Mouse (Mus musculus): ENCODE measurements around the gene Ptpn5. TPM values are rescaled to one million over a fixed set of nuclear protein-coding genes. Genes with fewer than 3 reads are reported as not detected.

Gene Ptpn5
- polyA plus RNA-seq (2012; rRNA removed), result 13.9 and 24.4 TPM in 2 replicates

GRCm38 (mm10) chr7:47133331-47133730 lies at the start of gene Ptpn5:
Gene Ptpn5, minus strand, starts transcription at chr7:47133684.

GRCm38 (mm10) chr7:47050366-47050765 lies 83.1 kb downstream of the Ptpn5 start, which contains the start of gene Tmem86a:
Gene Tmem86a, plus strand, starts transcription at chr7:47050601.

Other genes with a start within 250 kb of the Ptpn5 start
- 62.7 and 104 TPM in 2 replicates for gene Tsg101, start 213.7 kb downstream of the Ptpn5 start, polyA plus RNA-seq (2012; rRNA removed)
- 2.5 and 2.9 TPM in 2 replicates for gene Uevld, start 175.2 kb downstream of the Ptpn5 start, polyA plus RNA-seq (2012; rRNA removed)
- gene Gm9999, start 150.1 kb downstream of the Ptpn5 start, polyA plus RNA-seq (2012; rRNA removed), result not detected in 2 replicates
- gene Spty2d1, start 125.3 kb downstream of the Ptpn5 start, polyA plus RNA-seq (2012; rRNA removed), result 6.5 and 7.4 TPM in 2 replicates
- gene Tmem86a, start 83.1 kb downstream of the Ptpn5 start, polyA plus RNA-seq (2012; rRNA removed), result 887 and 1,076 TPM in 2 replicates
- gene Mrgpra6, start 71.2 kb upstream of the Ptpn5 start, polyA plus RNA-seq (2012; rRNA removed), result not detected in 2 replicates
- gene Mrgpra9, start 119.2 kb upstream of the Ptpn5 start, polyA plus RNA-seq (2012; rRNA removed), result not detected in 2 replicates
- not detected in 2 replicates for gene Mrgpra1, start 220.6 kb upstream of the Ptpn5 start, polyA plus RNA-seq (2012; rRNA removed)

Data from ovary, adult 2 months (tissue).